Mouse (Mus musculus) forebrain, embryonic 15.5 days (tissue): ENCODE results near the gene Cadm4. TPM values are rescaled to one million over a fixed set of nuclear protein-coding genes. Genes with fewer than 3 reads are reported as not detected.

Experiments
- ATAC-seq: fragments of 200-750 bp; cut with Nextera tagmentation; replicated peaks from 2 replicates; pipeline ENCODE4 v1.8.0; 2017; ENCODE audit warnings: mild to moderate bottlenecking, moderate TSS enrichment, moderate library complexity
- H3K27ac ChIP-seq: fragments of 300-500 bp; sonication (generic); replicated peaks from 2 replicates; pipeline ENCODE4 v1.5.1; 2015; ENCODE audit warnings: mild to moderate bottlenecking, inconsistent platforms
- H3K27me3 ChIP-seq: fragments of 300-500 bp; sonication (generic); 2 replicates; pipeline ENCODE4 v1.6.1; 2015; ENCODE audit warnings: inconsistent platforms
- H3K36me3 ChIP-seq: fragments of 300-500 bp; sonication (generic); 2 replicates; pipeline ENCODE4 v1.6.1; 2015; ENCODE audit warnings: mild to moderate bottlenecking, inconsistent platforms
- H3K4me1 ChIP-seq: fragments of 300-500 bp; sonication (generic); 2 replicates; pipeline ENCODE4 v1.6.1; 2015; ENCODE audit warnings: inconsistent platforms
- H3K4me2 ChIP-seq: fragments of 300-500 bp; sonication (generic); replicated peaks from 2 replicates; pipeline ENCODE4 v1.6.1; 2015; ENCODE audit warnings: mild to moderate bottlenecking, inconsistent platforms
- H3K4me3 ChIP-seq: fragments of 300-500 bp; sonication (generic); 2 replicates; pipeline ENCODE4 v1.5.1; 2015; ENCODE audit warnings: mild to moderate bottlenecking, inconsistent platforms
- H3K9ac ChIP-seq: fragments of 300-500 bp; sonication (generic); replicated peaks from 2 replicates; pipeline ENCODE4 v1.6.1; 2015; ENCODE audit warnings: mild to moderate bottlenecking, inconsistent platforms
- H3K9me3 ChIP-seq: fragments of 300-500 bp; sonication (generic); 2 replicates; pipeline ENCODE4 v1.6.1; 2016; ENCODE audit warnings: inconsistent platforms
- WGBS: fragments of 180-500 bp; shearing (Covaris S2); methylation state at CpG from one replicate; pipeline ENCODE4 v1.1.7; 2015; ENCODE audit warnings: mixed read lengths; 5-methylcytosine and 5-hydroxymethylcytosine counted together
- polyA plus RNA-seq: library from polyadenylated mRNA; unstranded; fragments of >200 nt; fragmentation: Nextera tagmentation; extraction: Ambion mirVana; gene quantifications from 2 replicates; pipeline ENCODE4 v1.2.1, GENCODE M21; 2015

Gene Cadm4
- polyA plus RNA-seq, 1 experiment from 2014 or later: 76.4 TPM

DNA sequence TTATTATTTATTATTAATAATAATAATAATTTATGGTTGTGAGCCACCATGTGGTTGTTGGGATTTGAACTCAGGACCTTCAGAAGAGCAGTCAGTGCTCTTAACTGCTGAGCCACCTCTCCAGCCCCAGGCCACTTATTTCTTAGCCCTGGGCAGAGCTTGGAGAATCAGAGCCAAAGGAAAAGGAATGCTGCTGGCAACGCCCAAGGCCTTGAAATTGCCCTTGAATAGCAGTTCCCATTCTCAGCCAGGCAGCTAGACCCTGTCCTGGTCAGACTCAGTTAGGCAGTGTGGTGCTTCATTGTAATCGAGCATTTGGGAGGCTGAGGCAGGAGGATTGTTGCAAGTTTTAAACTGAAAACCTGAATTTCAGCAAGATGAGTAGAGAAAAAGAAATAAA lies 27.6 kb upstream of the Cadm4 start:
- Histone ChIP-seq H3K27me3 (no peaks in the 10 kb centered on the region), H3K4me2 (no peak overlapping the region), H3K4me3 (no peak overlapping the region), H3K36me3 (no peaks in the 10 kb centered on the region), H3K9ac (no peak overlapping the region), H3K4me1 (no peaks in the 10 kb centered on the region), H3K9me3 (no peaks in the 10 kb centered on the region), H3K27ac (no peak overlapping the region)
- ATAC-seq: no peak
- WGBS: 76% methylated on average over 2 of the region's 2 CpGs

DNA sequence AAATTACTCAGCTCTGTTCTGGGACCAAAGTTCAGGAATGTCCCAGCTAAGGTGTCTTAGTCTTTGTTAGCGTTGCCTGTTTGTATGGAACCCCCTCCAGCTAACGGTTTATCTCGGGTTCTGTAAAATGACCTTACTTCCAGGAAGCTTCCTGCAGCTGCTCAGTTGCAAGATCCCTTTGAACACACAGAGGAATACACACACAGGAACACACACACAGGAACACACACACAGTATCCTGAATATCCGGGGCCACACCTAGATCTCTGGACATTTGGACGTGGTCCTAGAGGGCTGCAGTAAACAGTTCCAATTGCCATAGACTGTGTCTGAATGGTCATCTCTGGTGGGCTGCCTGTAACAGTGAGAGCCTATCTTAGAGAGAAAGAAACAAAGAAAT lies 26.1 kb upstream of the Cadm4 start:
- no peaks in the 10 kb centered on the region for H3K9me3 ChIP-seq
- no peaks in the 10 kb centered on the region for H3K27me3 ChIP-seq
- no peak for ATAC-seq
- H3K36me3 ChIP-seq: no peaks in the 10 kb centered on the region
- no peaks in the 10 kb centered on the region for H3K4me1 ChIP-seq
- no peak overlapping the region for H3K4me2 ChIP-seq
- WGBS: 87% methylated on average over 5 of the region's 5 CpGs
- no peak overlapping the region for H3K9ac ChIP-seq
- H3K27ac ChIP-seq: no peak overlapping the region
- H3K4me3 ChIP-seq: no peak overlapping the region

DNA sequence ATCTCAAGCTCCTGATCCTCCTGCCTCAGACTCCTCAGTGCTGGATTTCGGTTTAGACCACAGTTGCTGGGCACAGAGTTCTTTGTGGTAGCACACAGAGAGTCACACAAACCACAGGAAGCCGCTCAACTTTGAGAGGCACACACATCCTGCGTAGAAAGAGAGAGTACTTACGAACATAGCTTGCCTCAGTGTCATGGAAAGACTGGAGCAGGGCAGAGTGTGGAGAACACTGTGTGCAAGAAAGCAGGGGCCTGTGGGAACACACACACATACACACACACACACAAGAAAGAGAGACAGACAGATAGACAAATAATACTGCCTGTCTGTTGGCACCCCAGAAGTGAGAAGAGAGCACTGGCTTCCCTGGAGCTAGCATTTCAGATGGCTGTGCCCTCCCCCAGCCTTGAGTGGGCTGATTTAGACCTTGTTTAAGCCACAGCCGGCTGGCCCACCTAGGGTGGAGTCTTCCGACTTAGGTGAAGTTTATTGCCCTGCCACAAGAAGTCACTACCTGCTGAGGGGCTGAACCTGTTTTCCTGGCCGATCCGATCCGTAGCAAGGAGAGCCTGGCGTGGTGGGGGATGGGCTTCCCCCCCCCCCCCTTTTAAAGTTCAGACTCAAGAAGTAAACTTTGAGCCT lies 24.0 kb upstream of the Cadm4 start:
- Histone ChIP-seq H3K27me3 (no peaks in the 10 kb centered on the region), H3K27ac (no peak overlapping the region), H3K9ac (no peak overlapping the region), H3K4me2 (no peak overlapping the region), H3K9me3 (no peaks in the 10 kb centered on the region), H3K4me3 (no peak overlapping the region), H3K4me1 (0 out of 2 replicates have a peak, but pooled peaks cover 3% of the 10 kb centered on the region), H3K36me3 (no peaks in the 10 kb centered on the region)
- ATAC-seq: no peak
- 67% methylated on average over 10 of the region's 10 CpGs for WGBS

DNA sequence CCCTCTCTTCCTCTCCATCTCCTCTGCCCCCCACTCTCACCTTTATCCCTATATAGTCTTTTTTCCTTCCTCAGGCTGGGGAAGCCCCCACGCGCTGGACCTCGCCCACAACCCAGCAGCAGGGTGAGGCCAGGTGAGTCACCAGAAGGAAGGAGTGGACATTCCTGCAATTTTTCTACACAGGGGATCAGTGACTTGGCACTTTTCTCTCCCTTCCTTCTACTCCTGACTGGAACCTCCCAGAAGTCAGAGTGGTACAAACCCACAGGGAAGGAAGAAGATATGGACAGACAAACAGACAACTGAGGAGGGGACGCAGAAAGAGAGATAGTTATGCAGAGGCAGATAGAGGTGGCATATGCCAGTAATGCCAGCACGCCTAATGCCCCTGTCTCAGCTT lies 22.4 kb upstream of the Cadm4 start:
- no peak for ATAC-seq
- 85% methylated on average over 5 of the region's 5 CpGs for WGBS
- Histone ChIP-seq H3K9ac (no peak overlapping the region), H3K27ac (no peak overlapping the region), H3K9me3 (no peaks in the 10 kb centered on the region), H3K36me3 (no peaks in the 10 kb centered on the region), H3K4me2 (no peak overlapping the region), H3K4me1 (0 out of 2 replicates have a peak, but pooled peaks cover 3% of the 10 kb centered on the region), H3K27me3 (no peaks in the 10 kb centered on the region; the same call in 1 of the 2 replicates), H3K4me3 (no peak overlapping the region)

DNA sequence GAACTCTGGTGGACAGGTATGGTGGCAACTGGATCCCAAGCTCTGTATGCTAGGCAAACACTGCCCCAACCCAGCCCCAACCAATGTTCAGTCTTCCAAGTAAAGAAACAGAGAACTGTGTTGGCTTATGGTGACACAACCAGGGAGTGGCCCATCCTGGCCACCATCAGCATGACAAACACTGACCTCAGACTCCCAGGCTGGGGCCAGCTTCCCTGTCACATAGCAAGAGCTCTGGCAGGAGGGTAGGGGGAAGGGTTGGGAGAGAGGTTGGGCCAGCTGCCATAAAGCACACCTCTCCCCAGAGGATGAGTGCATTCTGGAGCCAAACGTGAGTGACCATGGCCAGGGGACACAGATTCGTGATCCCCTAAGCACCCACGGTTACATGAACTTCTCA lies 22.0 kb upstream of the Cadm4 start:
- no peaks in the 10 kb centered on the region for H3K36me3 ChIP-seq
- 77% methylated on average over 3 of the region's 3 CpGs for WGBS
- no peak overlapping the region for H3K4me2 ChIP-seq
- no peak overlapping the region for H3K27ac ChIP-seq
- H3K9ac ChIP-seq: no peak overlapping the region
- H3K4me1 ChIP-seq: 0 out of 2 replicates have a peak, but pooled peaks cover 3% of the 10 kb centered on the region
- no peaks in the 10 kb centered on the region; the same call in 1 of the 2 replicates for H3K27me3 ChIP-seq
- H3K9me3 ChIP-seq: no peaks in the 10 kb centered on the region
- no peak overlapping the region for H3K4me3 ChIP-seq
- ATAC-seq: no peak

DNA sequence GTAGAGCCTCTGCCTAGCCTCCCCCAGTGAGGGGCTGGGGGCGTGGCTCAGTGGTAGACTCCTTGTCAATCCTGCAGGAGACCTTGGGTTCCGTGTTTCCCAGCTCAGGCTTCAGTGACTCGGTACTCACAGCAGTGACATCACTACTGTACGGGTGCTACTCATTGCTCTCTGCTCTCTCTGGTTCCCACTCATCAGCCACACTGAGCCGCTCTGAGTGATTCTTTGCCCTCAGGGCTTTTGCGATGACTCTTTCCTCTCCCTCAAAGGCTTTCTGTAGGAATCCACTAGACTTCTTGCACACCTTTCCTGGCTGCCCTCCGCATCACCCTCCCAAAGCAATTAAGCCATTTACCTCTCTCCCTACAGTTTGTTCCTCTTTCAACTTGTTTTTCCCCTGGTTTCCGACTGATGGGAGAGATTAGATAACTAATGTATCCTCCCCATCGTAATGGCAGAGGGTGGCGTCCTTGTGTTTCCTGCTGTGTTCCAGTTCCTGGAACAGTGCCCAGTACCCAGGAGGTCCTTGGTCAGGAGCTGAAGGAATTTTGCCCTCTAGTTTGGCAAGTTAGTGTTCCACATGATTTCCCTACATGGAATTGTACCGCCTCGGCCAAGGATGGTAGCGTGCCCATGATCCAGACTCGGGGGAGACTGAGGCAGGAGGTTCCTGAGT lies 20.3 kb upstream of the Cadm4 start:
- Histone ChIP-seq H3K9ac (no peak overlapping the region), H3K4me2 (no peak overlapping the region), H3K9me3 (no peaks in the 10 kb centered on the region), H3K4me1 (0 out of 2 replicates have a peak, but pooled peaks cover 3% of the 10 kb centered on the region), H3K36me3 (no peaks in the 10 kb centered on the region), H3K27me3 (no peaks in the 10 kb centered on the region; the same call in 1 of the 2 replicates), H3K27ac (no peak overlapping the region), H3K4me3 (no peak overlapping the region)
- 70% methylated on average over 14 of the region's 14 CpGs for WGBS
- no peak for ATAC-seq

DNA sequence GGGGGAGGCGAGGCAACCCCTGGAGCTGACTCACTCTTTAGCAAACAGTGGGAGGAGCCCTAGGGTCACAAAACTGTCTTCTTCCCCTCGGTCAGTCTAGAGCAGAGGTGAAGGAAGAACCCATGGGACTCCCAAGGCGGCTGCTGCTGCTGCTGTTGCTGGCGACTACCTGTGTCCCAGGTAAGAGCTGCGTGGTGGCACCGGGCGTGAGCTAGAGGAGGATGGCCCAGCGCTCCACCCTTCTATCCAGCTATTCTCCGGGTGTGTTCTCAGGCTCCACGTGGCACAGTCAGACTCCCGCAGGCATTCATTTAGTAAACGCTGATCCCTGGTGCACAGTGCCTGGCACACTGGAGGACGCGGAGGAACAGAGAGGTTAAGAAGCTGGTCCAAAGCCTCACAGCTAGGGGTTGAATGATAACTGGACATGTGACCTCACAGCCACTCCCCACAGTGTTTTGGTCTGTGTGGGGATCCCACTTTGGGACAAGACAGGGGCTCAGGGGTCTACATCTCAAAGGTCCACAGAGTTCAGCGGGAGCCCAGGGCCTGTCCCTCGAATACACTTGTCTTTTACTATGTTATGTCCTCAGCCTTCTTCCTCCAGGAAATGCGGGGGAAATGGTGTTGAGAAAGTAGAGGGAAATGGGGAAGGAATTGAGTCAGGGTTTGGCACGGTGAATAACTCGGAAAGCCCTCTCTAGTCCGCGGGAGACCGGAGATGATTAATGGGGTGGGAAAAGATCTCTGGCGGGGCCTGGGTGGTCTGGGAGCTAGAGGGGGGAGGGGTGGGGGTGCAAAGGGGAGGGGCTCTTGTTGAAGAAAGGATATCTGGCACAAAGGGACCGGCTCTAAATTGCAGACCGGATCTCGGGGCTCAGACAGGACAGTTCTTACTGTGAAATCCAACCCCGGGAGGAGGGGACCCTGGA lies 19.2 kb upstream of the Cadm4 start, which contains the start of gene Plaur:
TSS of gene Plaur (plus strand) at position 97 of the 932 bp plus-strand sequence.
- Histone ChIP-seq H3K27me3 (no peaks in the 10 kb centered on the region; the same call in 1 of the 2 replicates), H3K4me2 (peak within 1 kb of the TSS; percentile 19; the same call in 1 of the 2 replicates)
- no peak for ATAC-seq

DNA sequence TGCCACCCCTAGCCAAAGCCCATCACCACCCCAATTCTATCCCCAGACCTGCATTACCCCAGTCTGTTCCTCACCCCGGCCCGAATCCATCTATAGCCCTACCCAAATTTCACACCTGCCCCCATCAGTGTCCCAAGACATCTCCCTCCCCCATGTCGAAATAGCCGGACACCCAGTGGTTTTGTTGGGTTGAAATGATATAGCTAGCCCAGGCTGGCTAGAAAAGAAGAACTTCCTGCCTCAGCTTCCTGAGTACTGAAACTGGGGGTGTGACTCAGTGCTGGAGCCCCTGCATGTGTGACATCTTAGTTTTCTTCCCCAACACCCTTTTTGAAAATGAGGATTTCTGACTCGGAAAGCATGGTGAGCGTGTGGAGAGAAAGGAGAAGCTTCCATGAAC lies 15.0 kb upstream of the Cadm4 start:
- 93% methylated on average over 6 of the region's 6 CpGs for WGBS
- no peak for ATAC-seq
- H3K4me1 ChIP-seq: 0 out of 2 replicates have a peak, but pooled peaks cover 3% of the 10 kb centered on the region
- H3K9ac ChIP-seq: no peak overlapping the region
- H3K9me3 ChIP-seq: no peaks in the 10 kb centered on the region
- no peak overlapping the region for H3K27ac ChIP-seq
- no peaks in the 10 kb centered on the region for H3K36me3 ChIP-seq
- H3K4me2 ChIP-seq: no peak overlapping the region
- H3K27me3 ChIP-seq: no peaks in the 10 kb centered on the region; the same call in 1 of the 2 replicates
- no peak overlapping the region for H3K4me3 ChIP-seq

More for the DNA sequence above, 19.2 kb upstream of the Cadm4 start, which contains the start of gene Plaur:
- H3K27ac ChIP-seq: no peak within 1 kb of the TSS
- H3K4me1 ChIP-seq: 0 out of 2 replicates have a peak, but pooled peaks cover 3% of the 10 kb centered on the region
- no peak within 1 kb of the TSS for H3K4me3 ChIP-seq
- no peaks in the 10 kb centered on the region for H3K9me3 ChIP-seq
- no peak within 1 kb of the TSS; the same call in 1 of the 2 replicates for H3K9ac ChIP-seq
- no peaks in the 10 kb centered on the region for H3K36me3 ChIP-seq
- WGBS: 9% methylated on average over 26 of the region's 27 CpGs

DNA sequence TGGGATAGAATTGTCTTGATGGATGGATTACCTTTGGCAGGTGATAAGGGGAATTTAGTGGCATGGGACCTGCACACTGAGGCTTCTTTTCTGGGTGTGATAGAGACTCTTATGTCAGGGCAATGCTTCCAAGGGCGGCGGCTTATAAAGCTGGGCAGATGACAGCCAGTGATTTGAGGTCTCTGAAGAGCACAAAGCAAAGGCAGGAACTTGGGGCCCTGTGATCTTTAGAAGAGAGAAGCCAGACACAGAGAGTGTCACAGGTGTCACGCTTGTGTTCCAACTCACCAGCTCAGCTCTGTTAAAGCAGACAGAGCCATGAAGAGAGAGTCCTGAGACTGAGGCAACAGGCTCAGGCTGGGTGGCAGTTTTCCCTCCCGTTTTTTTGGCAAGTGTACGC lies 13.9 kb upstream of the Cadm4 start:
- no peak overlapping the region for H3K9ac ChIP-seq
- ATAC-seq: no peak
- H3K27me3 ChIP-seq: no peaks in the 10 kb centered on the region; the same call in 1 of the 2 replicates
- H3K36me3 ChIP-seq: no peaks in the 10 kb centered on the region
- no peaks in the 10 kb centered on the region for H3K4me1 ChIP-seq
- no peak overlapping the region for H3K27ac ChIP-seq
- no peak overlapping the region for H3K4me3 ChIP-seq
- no peak overlapping the region for H3K4me2 ChIP-seq
- H3K9me3 ChIP-seq: no peaks in the 10 kb centered on the region
- WGBS: 85% methylated on average over 5 of the region's 5 CpGs

DNA sequence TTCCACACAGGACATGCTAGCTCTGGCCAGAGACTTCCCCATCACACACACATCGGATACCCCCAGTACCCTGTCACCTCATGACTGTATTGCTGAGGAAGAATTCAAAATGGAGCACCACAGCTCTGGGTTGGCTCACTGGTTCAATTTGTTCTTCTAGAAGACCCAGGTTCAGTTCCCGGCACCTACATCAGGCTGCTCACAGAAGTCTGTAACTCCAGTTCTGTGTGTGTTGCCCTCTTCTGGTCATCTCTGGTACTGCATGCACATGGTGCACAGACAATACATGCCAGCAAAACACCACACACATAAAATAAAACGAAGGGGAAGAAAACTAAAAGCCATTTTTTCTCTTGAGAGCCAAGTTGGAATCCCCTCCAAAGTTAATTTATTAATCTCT lies 12.7 kb upstream of the Cadm4 start:
- H3K4me2 ChIP-seq: no peak overlapping the region
- no peak overlapping the region for H3K9ac ChIP-seq
- no peaks in the 10 kb centered on the region; the same call in 1 of the 2 replicates for H3K27me3 ChIP-seq
- H3K27ac ChIP-seq: no peak overlapping the region
- peaks cover 1% of the 10 kb centered on the region; the same call in 1 of the 2 replicates for H3K4me1 ChIP-seq
- no peak overlapping the region for H3K4me3 ChIP-seq
- no peaks in the 10 kb centered on the region for H3K36me3 ChIP-seq
- ATAC-seq: no peak
- H3K9me3 ChIP-seq: no peaks in the 10 kb centered on the region
- 89% methylated on average over 3 of the region's 3 CpGs for WGBS

DNA sequence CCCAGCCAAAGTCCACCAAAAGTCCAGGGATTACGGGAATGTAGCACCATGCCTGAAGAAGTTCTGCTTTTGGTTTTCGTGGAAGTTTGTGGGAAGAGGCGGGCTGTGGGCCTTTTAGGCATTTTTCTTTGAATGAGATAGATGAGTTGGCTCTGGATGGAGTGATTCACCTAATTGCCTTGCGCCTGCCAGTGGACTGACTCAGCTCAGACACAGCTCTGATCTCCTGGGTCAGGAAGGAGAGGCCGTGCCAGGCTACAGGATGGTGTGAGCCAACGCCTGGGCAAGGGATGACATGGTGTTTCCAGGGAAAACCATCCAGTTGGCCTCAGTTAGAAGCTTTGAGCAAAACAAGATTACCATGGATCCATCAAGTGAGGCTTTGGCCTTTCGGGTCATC lies 11.5 kb upstream of the Cadm4 start:
- no peak overlapping the region for H3K27ac ChIP-seq
- H3K4me1 ChIP-seq: peaks cover 8% of the 10 kb centered on the region
- H3K27me3 ChIP-seq: no peaks in the 10 kb centered on the region
- H3K4me3 ChIP-seq: no peak overlapping the region
- H3K9me3 ChIP-seq: no peaks in the 10 kb centered on the region
- WGBS: 94% methylated on average over 7 of the region's 7 CpGs
- no peaks in the 10 kb centered on the region for H3K36me3 ChIP-seq
- no peak for ATAC-seq
- H3K9ac ChIP-seq: no peak overlapping the region
- H3K4me2 ChIP-seq: no peak overlapping the region
